Mouse (Mus musculus) neural tube, embryonic 13.5 days (tissue): ENCODE results near the gene Klk6. TPM values are rescaled to one million over a fixed set of nuclear protein-coding genes. Genes with fewer than 3 reads are reported as not detected.

Experiments used
- ATAC-seq: fragments of 200-750 bp; cut with Nextera tagmentation; 2 replicates; pipeline ENCODE4 v1.8.0; 2017; ENCODE audit warnings: low read depth, mild to moderate bottlenecking, moderate TSS enrichment, moderate library complexity
- H3K27ac ChIP-seq: fragments of 300-500 bp; sonication (generic); replicated peaks from 2 replicates; pipeline ENCODE4 v1.5.1; 2015; ENCODE audit warnings: moderate library complexity, mild to moderate bottlenecking, inconsistent platforms
- H3K27me3 ChIP-seq: fragments of 300-500 bp; sonication (generic); 2 replicates; pipeline ENCODE4 v1.6.1; 2015; ENCODE audit warnings: mild to moderate bottlenecking, inconsistent platforms
- H3K36me3 ChIP-seq: fragments of 300-500 bp; sonication (generic); 2 replicates; pipeline ENCODE4 v1.6.1; 2015; ENCODE audit warnings: mild to moderate bottlenecking, inconsistent platforms
- H3K4me1 ChIP-seq: fragments of 300-500 bp; sonication (generic); replicated peaks from 2 replicates; pipeline ENCODE4 v1.6.1; 2015; ENCODE audit warnings: inconsistent platforms
- H3K4me2 ChIP-seq: fragments of 300-500 bp; sonication (generic); 2 replicates; pipeline ENCODE4 v1.6.1; 2015; ENCODE audit warnings: inconsistent platforms, mild to moderate bottlenecking, moderate library complexity
- H3K4me3 ChIP-seq: fragments of 300-500 bp; sonication (generic); 2 replicates; pipeline ENCODE4 v1.5.1; 2015; ENCODE audit warnings: mild to moderate bottlenecking, inconsistent platforms
- H3K9ac ChIP-seq: fragments of 300-500 bp; sonication (generic); 2 replicates; pipeline ENCODE4 v1.6.1; 2015; ENCODE audit warnings: moderate library complexity, mild to moderate bottlenecking, inconsistent platforms
- H3K9me3 ChIP-seq: fragments of 300-500 bp; sonication (generic); 2 replicates; pipeline ENCODE4 v1.6.1; 2016; ENCODE audit warnings: inconsistent platforms
- WGBS: fragments of 180-500 bp; shearing (Covaris S2); methylation state at CpG from one replicate; pipeline ENCODE4 v1.1.7; 2015; 5-methylcytosine and 5-hydroxymethylcytosine counted together
- polyA plus RNA-seq: library from polyadenylated mRNA; unstranded; fragments of >200 nt; fragmentation: Nextera tagmentation; extraction: Ambion mirVana; gene quantifications from 2 replicates; pipeline ENCODE4 v1.2.1, GENCODE M21; 2015

Gene Klk6
- polyA plus RNA-seq, result not detected in 2 replicates

DNA sequence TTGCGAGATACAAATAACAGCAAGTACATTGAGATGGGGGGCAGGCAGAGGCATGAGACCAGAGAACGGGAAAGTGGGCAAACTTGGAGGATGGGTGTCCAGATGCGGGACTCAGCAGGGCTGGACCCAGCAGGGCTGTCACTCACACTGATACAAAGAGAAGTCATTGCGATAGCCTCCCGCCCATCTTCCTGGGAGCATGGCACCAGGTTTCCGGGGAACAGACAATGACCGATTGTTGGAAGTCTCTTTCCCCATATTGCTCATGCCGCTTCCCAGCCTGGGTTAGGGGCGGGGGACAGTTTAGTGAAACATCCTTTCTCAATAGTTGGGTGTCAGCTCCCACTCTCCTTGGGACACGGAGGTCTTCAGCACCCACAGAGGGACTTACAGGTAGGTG is at the start of gene Klk6:
Gene Klk6 (plus strand): TSS at position 301 of the 400 bp plus-strand sequence.
- H3K9me3 ChIP-seq, result no peaks in the 10 kb centered on the region
- H3K36me3 ChIP-seq, result no peaks in the 10 kb centered on the region
- H3K27ac ChIP-seq, result no peak within 1 kb of the TSS
- ATAC-seq, result no peak
- WGBS, result 76% methylated on average over 10 of the region's 10 CpGs
- H3K4me1 ChIP-seq, result no peaks in the 10 kb centered on the region
- H3K4me3 ChIP-seq, result no peak within 1 kb of the TSS
- no peak within 1 kb of the TSS for H3K4me2 ChIP-seq
- H3K27me3 ChIP-seq, result no peaks in the 10 kb centered on the region
- H3K9ac ChIP-seq, result no peak within 1 kb of the TSS

- no peak overlapping the region for H3K4me3 ChIP-seq
- H3K27me3 ChIP-seq, result no peaks in the 10 kb centered on the region; the same call in 1 of the 2 replicates
- H3K36me3 ChIP-seq, result no peaks in the 10 kb centered on the region
- no peaks in the 10 kb centered on the region for H3K4me1 ChIP-seq
- no peak for ATAC-seq
- no peak overlapping the region for H3K27ac ChIP-seq
- H3K4me2 ChIP-seq, result no peak overlapping the region
- WGBS, result 48% methylated on average over 6 of the region's 6 CpGs
- H3K9me3 ChIP-seq, result no peaks in the 10 kb centered on the region
- H3K9ac ChIP-seq, result no peak overlapping the region
These were observed 49.5 kb upstream of the Klk6 start for GRCm38 (mm10) chr7:43774802-43775201.

- Histone ChIP-seq H3K4me3 (no peak overlapping the region), H3K9me3 (no peaks in the 10 kb centered on the region), H3K36me3 (no peaks in the 10 kb centered on the region), H3K27me3 (no peaks in the 10 kb centered on the region; the same call in 1 of the 2 replicates), H3K9ac (no peak overlapping the region), H3K4me2 (no peak overlapping the region), H3K27ac (no peak overlapping the region), H3K4me1 (no peaks in the 10 kb centered on the region)
- no peak for ATAC-seq
- WGBS, result 64% methylated on average over 7 of the region's 7 CpGs
These were observed 48.8 kb upstream of the Klk6 start for GRCm38 (mm10) chr7:43775311-43776057.

DNA sequence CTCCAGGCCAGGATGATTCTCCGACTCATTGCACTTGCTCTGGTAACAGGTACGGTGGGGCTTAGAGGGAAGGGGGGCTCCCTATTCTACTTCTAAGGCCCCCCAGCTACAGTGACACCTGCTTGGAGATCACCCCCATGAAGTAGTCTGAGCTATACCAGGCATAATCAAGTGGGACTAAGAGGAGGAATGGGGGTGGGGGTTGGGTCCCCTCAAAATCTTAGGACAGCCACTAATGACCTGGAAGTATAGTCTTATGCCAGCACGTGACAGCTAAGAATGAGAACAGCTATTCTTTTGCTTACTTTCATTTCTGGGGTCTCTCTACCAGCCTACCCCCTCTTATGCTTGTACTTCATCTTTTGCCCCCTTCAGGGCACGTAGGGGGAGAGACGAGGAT is 47.8 kb upstream of the Klk6 start:
- Histone ChIP-seq H3K27me3 (no peaks in the 10 kb centered on the region; the same call in 1 of the 2 replicates), H3K27ac (no peak overlapping the region), H3K4me1 (no peaks in the 10 kb centered on the region), H3K36me3 (no peaks in the 10 kb centered on the region), H3K9me3 (no peaks in the 10 kb centered on the region), H3K9ac (no peak overlapping the region), H3K4me2 (no peak overlapping the region), H3K4me3 (no peak overlapping the region)
- 83% methylated on average over 5 of the region's 5 CpGs for whole genome bisulfite sequencing
- ATAC-seq, result no peak

DNA sequence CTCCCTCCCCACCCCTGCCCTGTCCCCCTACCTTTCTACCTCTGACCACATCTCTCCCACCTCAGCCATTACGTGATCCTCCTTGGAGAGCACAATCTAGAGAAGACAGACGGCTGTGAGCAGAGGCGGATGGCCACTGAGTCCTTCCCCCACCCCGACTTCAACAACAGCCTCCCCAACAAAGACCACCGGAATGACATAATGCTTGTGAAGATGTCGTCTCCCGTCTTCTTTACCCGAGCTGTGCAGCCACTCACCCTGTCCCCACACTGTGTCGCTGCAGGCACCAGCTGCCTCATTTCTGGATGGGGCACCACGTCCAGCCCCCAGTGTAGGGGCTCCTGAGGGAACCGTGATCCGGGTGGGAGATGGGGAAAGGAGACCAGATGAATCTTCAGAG is 46.9 kb upstream of the Klk6 start:
- H3K27me3 ChIP-seq, result no peaks in the 10 kb centered on the region; the same call in 1 of the 2 replicates
- no peaks in the 10 kb centered on the region for H3K4me1 ChIP-seq
- H3K36me3 ChIP-seq, result no peaks in the 10 kb centered on the region
- 85% methylated on average over 12 of the region's 12 CpGs for WGBS
- no peak for ATAC-seq
- H3K9me3 ChIP-seq, result no peaks in the 10 kb centered on the region
- H3K9ac ChIP-seq, result no peak overlapping the region
- no peak overlapping the region for H3K4me2 ChIP-seq
- H3K4me3 ChIP-seq, result no peak overlapping the region
- H3K27ac ChIP-seq, result no peak overlapping the region

GRCm38 (mm10) chr7:43778176-43778970 is 45.9 kb upstream of the Klk6 start:
- WGBS, result 91% methylated on average over 10 of the region's 10 CpGs
- H3K27me3 ChIP-seq, result peaks cover 7% of the 10 kb centered on the region

GRCm38 (mm10) chr7:43780241-43780640 is 44.1 kb upstream of the Klk6 start:
- Histone ChIP-seq H3K27ac (no peak overlapping the region), H3K4me1 (peaks cover 5% of the 10 kb centered on the region; the same call in 1 of the 2 replicates), H3K9me3 (no peaks in the 10 kb centered on the region), H3K9ac (no peak overlapping the region), H3K36me3 (no peaks in the 10 kb centered on the region), H3K4me2 (no peak overlapping the region), H3K4me3 (no peak overlapping the region), H3K27me3 (peaks cover 9% of the 10 kb centered on the region)
- ATAC-seq, result no peak
- 69% methylated on average over 6 of the region's 6 CpGs for WGBS

More at GRCm38 (mm10) chr7:43778176-43778970, 45.9 kb upstream of the Klk6 start:
- H3K36me3 ChIP-seq, result no peaks in the 10 kb centered on the region
- no peak overlapping the region for H3K9ac ChIP-seq
- ATAC-seq, result no peak
- no peak overlapping the region for H3K27ac ChIP-seq
- no peak overlapping the region for H3K4me3 ChIP-seq
- no peaks in the 10 kb centered on the region for H3K9me3 ChIP-seq
- H3K4me2 ChIP-seq, result no peak overlapping the region
- peaks cover 5% of the 10 kb centered on the region; the same call in 1 of the 2 replicates for H3K4me1 ChIP-seq

DNA sequence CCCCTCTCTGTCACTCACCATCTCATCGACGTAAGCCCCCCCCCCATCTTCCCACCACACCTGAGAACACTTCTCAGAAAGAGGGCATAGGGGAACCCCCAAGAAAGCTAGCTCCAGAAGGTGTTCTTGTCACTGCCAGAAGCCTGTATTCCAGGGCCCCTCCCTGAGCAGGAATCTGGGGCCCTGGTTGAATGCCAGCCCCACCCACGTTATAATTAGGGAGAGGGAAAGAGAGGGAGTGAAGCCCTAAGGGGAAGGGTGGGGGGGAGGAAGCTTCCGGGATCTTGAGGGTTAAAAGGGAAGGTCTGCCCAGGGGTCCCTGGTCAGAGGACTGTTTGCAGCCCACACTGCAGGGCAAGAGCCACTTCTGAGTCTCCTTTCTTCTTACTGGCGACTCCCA is 43.6 kb upstream of the Klk6 start, which contains the start of gene Klk10:
Gene Klk10 (plus strand): TSS at position 290 of the 400 bp plus-strand sequence.
- Histone ChIP-seq H3K36me3 (no peaks in the 10 kb centered on the region), H3K27ac (no peak within 1 kb of the TSS), H3K4me1 (peaks cover 5% of the 10 kb centered on the region; the same call in 1 of the 2 replicates), H3K27me3 (peaks cover 9% of the 10 kb centered on the region), H3K9ac (no peak within 1 kb of the TSS), H3K4me3 (no peak within 1 kb of the TSS), H3K4me2 (no peak within 1 kb of the TSS), H3K9me3 (no peaks in the 10 kb centered on the region)
- WGBS, result 52% methylated on average over 5 of the region's 5 CpGs
- ATAC-seq, result no peak

DNA sequence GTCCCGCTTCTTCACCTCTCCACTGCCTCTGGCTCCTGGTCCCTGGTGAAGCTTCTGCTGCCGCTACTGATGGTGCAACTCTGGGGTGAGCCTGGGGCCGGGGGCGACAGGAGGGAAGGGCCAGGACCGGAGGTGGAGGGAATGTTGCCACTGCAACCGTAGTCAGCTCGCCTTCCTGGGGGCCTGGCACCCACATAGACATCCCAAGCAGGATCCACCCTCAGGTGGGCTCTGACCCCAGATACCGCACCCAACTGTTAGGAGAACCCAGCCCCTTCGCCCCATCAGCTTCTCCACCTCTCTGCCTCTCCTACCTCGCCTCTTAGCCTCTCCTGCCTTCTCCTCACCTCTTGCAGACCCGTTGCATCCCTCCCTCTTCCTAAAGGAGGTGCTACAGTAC is 42.8 kb upstream of the Klk6 start:
- H3K36me3 ChIP-seq, result no peaks in the 10 kb centered on the region
- peaks cover 9% of the 10 kb centered on the region for H3K27me3 ChIP-seq
- H3K9me3 ChIP-seq, result no peaks in the 10 kb centered on the region
- no peak overlapping the region for H3K27ac ChIP-seq
- no peak overlapping the region for H3K4me3 ChIP-seq
- WGBS, result 88% methylated on average over 11 of the region's 11 CpGs
- ATAC-seq, result no peak
- no peak overlapping the region for H3K9ac ChIP-seq
- no peak overlapping the region for H3K4me2 ChIP-seq
- peaks cover 5% of the 10 kb centered on the region; the same call in 1 of the 2 replicates for H3K4me1 ChIP-seq

DNA sequence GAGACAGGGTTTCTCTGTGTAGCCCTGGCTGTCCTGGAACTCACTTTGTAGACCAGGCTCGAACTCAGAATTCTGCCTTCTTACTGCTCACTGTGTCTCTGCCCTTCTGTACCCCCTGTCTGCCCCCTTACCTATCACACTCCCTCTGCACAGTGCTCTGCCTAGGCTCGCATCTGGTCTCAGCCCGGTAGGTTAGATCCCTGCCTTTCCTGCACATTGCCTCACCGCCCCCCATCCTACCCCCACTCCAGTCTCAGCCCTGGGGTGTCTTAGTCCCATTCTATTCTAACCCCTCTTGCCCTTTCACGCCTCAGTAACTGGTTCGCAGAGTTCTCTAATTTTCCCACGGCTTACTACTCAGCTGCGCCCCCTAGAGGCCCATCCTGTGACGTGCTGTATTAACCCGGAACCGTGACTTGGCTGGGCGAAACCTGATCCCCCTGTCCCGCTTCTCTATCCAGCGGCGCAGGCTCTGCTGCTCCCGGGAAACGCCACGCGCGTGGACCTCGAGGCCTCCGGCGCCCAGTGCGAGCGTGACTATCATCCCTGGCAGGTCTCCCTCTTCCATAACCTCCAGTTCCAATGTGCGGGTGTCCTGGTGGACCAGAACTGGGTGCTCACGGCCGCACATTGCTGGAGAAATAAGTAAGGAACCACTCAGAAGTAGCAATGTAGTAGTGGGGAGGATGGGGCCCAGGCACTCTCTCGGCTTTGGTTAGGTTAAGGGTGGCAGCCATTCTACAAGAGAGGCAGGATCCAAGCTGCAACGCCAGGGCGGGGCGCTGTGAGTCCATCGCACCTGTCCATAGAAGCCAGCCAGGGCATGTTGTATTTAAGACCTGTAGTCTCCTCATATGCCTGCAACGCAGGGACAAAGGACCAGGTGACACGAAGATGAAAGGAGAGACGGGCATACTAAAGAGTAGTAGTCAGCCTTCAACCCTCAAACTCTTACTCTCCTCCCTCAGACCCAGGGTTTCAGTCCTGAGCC is 41.7 kb upstream of the Klk6 start:
- ATAC-seq, result peak; percentile 84; the same call in 1 of the 2 replicates
- 8% methylated on average over 36 of the region's 36 CpGs for WGBS

DNA sequence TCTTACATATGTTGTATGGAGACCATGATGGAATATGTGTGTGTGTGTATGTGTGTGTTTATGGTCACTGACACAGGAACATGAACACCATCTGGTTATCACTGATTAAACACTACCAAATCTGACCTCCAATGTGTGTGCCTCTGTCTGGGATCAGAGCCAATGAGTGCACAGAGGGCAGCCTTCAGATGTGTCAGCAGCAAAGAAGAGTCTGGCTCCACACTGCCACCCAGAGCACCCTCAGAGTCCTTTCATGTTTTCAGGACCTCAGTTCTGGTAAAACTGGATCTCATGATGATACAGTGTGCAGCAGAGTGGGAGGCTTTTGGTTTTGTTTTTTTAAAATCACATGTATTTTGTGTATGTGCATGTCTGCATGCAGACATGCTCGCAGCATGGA is 39.0 kb upstream of the Klk6 start:
- no peak overlapping the region for H3K9ac ChIP-seq
- H3K4me1 ChIP-seq, result peaks cover 5% of the 10 kb centered on the region; the same call in 1 of the 2 replicates
- H3K4me3 ChIP-seq, result no peak overlapping the region
- H3K4me2 ChIP-seq, result no peak overlapping the region
- no peaks in the 10 kb centered on the region for H3K9me3 ChIP-seq
- no peak overlapping the region for H3K27ac ChIP-seq
- 88% methylated on average over 1 of the region's 1 CpGs for WGBS
- H3K27me3 ChIP-seq, result peaks cover 9% of the 10 kb centered on the region; the same call in 1 of the 2 replicates
- ATAC-seq, result no peak
- no peaks in the 10 kb centered on the region for H3K36me3 ChIP-seq

More for the DNA sequence above, 41.7 kb upstream of the Klk6 start:
- peak overlapping the region; percentile 33 for H3K4me3 ChIP-seq
- no peaks in the 10 kb centered on the region for H3K9me3 ChIP-seq
- no peak overlapping the region for H3K27ac ChIP-seq
- H3K4me2 ChIP-seq, result peak overlapping the region; percentile 63
- no peaks in the 10 kb centered on the region for H3K36me3 ChIP-seq
- peak overlapping the region; percentile 65 for H3K9ac ChIP-seq
- H3K4me1 ChIP-seq, result peaks cover 5% of the 10 kb centered on the region; the same call in 1 of the 2 replicates
- peaks cover 9% of the 10 kb centered on the region for H3K27me3 ChIP-seq
